Mouse (Mus musculus): ENCODE results near the gene Pced1b.
"Not testable (repeated sequence)": the region's sequence is repeated elsewhere in the genome, so short reads cannot be mapped to it uniquely, and the experiment has no call there.

Gene Pced1b

GRCm38 (mm10) chr15:97246911-97247790 lies at the start of gene Pced1b, which contains the start of gene Amigo2:
Gene Pced1b (plus strand): TSS chr15:97247107.
Gene Amigo2 (minus strand): TSS chr15:97247287.
- in situ Hi-C loops (cut with MseI, MboI) = no loop called here

DNA sequence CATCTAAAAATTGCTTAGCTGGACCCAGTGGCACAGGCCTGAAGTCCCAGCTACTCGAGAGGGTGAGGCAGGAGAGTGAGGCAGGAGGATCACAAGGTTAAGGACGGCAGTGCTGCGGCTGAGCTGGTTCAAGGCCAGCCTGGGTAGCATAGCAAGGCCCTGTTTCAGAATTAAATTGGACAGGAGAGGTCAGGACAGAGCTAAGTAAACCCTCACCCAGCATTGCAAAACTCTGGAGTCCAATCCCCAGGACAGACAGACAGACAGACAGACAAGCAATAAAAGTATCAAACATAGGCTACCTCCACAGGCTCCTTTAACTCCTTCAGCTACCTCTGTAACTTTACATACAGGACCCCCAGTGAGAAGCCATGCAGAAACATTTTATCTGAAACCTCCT lies 42.0 kb upstream of the Pced1b start:
- in situ Hi-C loops (cut with MseI, MboI) = no loop called here

- in situ Hi-C loops (cut with MseI, MboI) = no loop called here
Observed at GRCm38 (mm10) chr15:97205776-97206175, 41.1 kb upstream of the Pced1b start.

DNA sequence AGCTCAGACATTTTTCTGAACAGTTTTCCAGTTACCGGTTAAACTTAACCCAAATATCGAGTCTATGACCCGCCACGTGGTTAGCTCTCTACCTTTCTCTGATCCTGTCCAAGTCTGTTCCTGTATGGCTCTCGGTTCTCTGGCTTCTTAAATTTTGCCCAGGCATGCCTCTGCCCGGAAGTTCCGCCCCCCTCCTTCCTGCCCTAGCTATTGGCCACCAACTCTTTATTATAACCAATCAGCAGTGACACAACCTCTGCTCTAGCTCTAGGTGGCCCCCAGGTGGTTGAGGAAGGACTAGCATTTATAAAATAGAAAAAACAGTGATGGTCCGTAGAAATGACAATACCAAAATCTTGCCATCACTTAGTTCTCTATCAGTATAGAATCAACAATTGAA lies 40.4 kb upstream of the Pced1b start:
- in situ Hi-C loops (cut with MseI, MboI) = no loop called here

GRCm38 (mm10) chr15:97209754-97210153 lies 37.2 kb upstream of the Pced1b start:
- in situ Hi-C loops (cut with MseI, MboI) = not testable (repeated sequence)

GRCm38 (mm10) chr15:97212501-97213477 lies 34.1 kb upstream of the Pced1b start:
- in situ Hi-C loops (cut with MseI, MboI) = no loop called here

GRCm38 (mm10) chr15:97216843-97217242 lies 30.1 kb upstream of the Pced1b start:
- in situ Hi-C loops (cut with MseI, MboI) = no loop called here

- in situ Hi-C loops (cut with MseI, MboI) = no loop called here
Observed at GRCm38 (mm10) chr15:97223431-97223830, 23.5 kb upstream of the Pced1b start.

DNA sequence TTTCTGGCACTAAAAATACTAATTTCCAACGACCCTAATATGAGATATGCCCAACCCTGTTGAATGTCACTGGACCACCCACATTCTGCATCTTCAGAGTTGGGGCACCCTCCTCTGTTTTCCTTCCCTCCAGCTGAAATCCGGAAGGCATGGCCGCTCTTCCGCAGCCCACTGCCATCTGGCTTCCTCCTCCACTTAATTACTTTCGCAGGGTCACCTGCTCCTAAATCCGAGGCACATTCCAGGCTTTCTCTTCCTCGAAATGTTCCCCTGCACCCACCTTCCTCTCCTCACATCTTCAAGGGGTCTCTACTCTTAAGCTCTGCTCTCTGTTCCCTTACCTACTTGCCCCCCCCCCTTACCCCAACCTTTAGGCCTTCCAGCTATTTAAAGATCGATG lies 22.9 kb upstream of the Pced1b start:
- in situ Hi-C loops (cut with MseI, MboI) = no loop called here

DNA sequence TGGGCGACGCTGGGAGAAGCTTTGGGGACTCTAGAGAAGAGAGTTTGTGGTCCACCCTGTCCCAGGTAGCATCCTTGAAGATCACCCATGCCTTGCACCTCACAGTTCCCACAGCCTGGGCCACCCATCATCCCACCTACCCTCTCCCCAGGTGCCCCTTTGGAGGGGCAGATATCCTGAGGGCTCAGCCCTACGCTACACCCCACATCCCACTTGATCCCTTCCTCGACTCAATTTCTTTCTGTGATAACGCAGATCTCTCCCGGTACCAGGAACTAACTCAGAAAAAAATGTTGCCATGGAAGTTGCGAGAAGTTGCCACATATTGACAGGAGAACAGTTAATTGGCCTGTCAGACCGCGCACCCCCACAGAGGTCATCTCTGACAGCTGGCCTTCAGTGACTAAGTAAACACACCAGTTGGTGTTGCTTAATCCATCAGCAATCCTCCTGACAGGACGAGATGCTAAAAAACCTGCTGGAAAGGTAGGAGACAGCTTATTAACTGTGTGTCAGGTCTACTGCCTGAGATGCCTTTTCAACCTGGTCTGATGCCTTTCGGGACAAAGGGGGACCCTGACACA lies 17.3 kb upstream of the Pced1b start:
- in situ Hi-C loops (cut with MseI, MboI) = no loop called here

GRCm38 (mm10) chr15:97234076-97234475 lies 12.8 kb upstream of the Pced1b start:
- in situ Hi-C loops (cut with MseI, MboI) = no loop called here

DNA sequence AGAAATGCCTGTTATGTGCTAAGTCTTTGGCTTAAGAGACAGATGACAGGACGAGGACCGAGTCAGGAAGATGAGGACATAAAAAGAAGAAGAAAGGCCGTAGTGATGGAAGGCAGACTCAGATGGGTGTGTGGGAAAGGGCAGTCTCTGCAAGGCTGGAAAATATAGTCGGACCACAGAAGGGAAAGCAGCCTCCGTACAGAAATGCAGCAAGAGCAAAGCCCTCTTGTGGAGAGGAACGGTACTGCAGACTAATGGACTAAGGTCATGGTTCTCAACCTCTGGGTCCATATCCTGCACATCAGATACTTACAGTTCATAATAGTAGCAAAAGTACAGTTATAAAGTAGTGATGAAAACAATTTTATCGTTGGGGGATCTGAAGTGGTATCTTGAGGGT lies 11.7 kb upstream of the Pced1b start:
- in situ Hi-C loops (cut with MseI, MboI) = loop anchor here in 1 of 2 experiments (5.0 kb wide), 1 partner anchor 38 kb away; no protein-coding TSS in a partner anchor

- in situ Hi-C loops (cut with MseI, MboI) = loop anchor here in 1 of 2 experiments (5.0 kb wide), 1 partner anchor 40 kb away; no protein-coding TSS in a partner anchor
Observed at GRCm38 (mm10) chr15:97236943-97237342, 10.0 kb upstream of the Pced1b start.

DNA sequence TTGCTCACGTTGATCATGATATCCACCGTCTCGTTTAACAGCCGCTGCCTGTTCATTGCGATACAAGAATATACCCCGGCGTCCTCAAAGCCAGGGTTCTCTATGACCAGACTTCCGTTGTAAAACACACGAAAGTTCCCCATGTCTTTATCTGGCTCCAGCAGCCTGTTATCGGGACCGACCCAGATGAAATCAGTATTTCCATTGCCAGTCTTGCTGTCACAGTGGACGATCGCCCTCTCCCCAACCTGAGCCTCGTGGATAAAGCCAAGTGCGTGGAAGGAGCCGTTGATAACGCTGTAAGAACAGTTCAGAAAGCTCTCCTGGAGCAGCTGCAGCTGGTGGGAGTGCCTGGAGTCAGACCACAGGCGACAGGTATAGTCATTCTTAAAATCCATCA lies 1.5 kb upstream of the Pced1b start:
- in situ Hi-C loops (cut with MseI, MboI) = no loop called here

DNA sequence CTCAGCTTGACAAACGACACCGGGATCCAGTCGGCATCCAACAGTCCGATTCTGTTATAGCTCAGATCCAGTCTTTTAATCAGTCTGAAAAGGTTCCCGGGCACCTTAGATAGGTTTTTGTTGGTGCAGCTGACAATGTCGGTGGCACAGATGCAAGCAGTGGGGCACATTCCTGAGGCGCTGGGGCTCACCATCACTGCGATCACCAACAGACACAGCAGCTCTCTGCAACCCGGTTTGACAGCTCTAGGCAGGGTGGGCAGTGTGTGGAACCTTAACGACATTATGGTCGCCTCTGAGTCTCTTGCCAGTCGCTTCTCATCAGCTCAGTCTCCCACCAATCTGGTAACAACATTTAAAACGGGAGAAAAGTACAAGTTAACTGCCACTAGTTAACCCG lies 651 bp upstream of the Pced1b start:
- in situ Hi-C loops (cut with MseI, MboI) = no loop called here

GRCm38 (mm10) chr15:97247791-97248161 lies 869 bp downstream of the Pced1b start:
- in situ Hi-C loops (cut with MseI, MboI) = no loop called here

- in situ Hi-C loops (cut with MseI, MboI) = no loop called here
Observed at GRCm38 (mm10) chr15:97248296-97248695, 1.4 kb downstream of the Pced1b start.

GRCm38 (mm10) chr15:97249322-97249721 lies 2.4 kb downstream of the Pced1b start:
- in situ Hi-C loops (cut with MseI, MboI) = no loop called here

- in situ Hi-C loops (cut with MseI, MboI) = no loop called here
Observed at GRCm38 (mm10) chr15:97252493-97253034, 5.7 kb downstream of the Pced1b start.

DNA sequence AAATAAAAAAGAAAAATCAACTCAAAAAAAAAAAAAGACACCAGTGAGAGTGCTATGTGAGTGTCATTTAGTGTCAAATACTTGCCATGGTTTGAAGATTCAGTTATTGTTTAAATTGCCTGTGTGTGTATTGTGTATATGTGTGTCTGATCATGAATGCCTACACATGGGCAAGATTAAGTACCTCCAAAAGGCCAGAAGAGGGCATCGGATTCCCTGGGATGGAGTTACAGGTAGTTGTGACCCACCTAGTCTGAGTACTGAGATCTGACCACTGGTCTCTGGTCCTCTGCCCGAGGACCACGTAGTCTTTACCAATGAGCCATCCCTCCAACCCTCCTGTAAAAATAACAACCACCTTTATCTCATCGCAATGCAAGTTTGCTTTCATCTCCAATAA lies 7.5 kb downstream of the Pced1b start:
- in situ Hi-C loops (cut with MseI, MboI) = no loop called here

GRCm38 (mm10) chr15:97255800-97256199 lies 8.9 kb downstream of the Pced1b start:
- in situ Hi-C loops (cut with MseI, MboI) = no loop called here

DNA sequence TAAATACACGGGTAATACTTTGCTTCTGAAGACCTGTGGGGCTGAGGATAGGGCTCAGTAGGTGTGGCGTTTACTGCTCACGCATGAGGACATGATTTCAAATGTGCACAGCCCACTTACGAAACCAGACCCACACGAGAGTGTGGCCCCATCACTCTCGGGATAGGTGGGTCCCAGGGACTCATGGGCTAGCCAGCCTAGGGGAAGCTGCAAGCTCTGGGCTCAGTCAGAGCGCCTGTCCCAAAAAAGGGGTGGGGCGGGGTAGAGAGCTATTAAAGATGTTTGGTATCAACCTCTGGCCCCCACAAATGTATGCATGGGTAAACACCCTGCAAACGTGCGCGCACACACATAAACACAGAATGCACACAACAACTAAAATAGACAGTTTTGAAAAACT lies 9.5 kb downstream of the Pced1b start:
- in situ Hi-C loops (cut with MseI, MboI) = no loop called here
